Mouse (Mus musculus) NIH3T3 (cell line): ENCODE measurements around the gene Wdr60.

ENCODE experiments used
- DNase-seq: peaks from one replicate; pipeline ENCODE4 v3.0.0-alpha.2; 2012; ENCODE audit warnings: low read depth

Wdr60 gene

GRCm38 (mm10) chr12:116182376-116182775 is 80.4 kb downstream of the Wdr60 start:
- DNase-seq = peak; percentile 45

GRCm38 (mm10) chr12:116181436-116182050 is 81.3 kb downstream of the Wdr60 start:
- peak; percentile 70 for DNase-seq

- no peak for DNase-seq
Observed at GRCm38 (mm10) chr12:116176930-116177329, 85.9 kb downstream of the Wdr60 start.

GRCm38 (mm10) chr12:116169666-116170065 is 93.2 kb downstream of the Wdr60 start:
- DNase-seq = no peak

- DNase-seq = no peak
Observed at GRCm38 (mm10) chr12:116165368-116165767, 97.5 kb downstream of the Wdr60 start.

GRCm38 (mm10) chr12:116159695-116160094 is 103.1 kb downstream of the Wdr60 start:
- DNase-seq = no peak

- no peak for DNase-seq
Observed at GRCm38 (mm10) chr12:116159223-116159622, 103.6 kb downstream of the Wdr60 start.

GRCm38 (mm10) chr12:116156792-116157532 is 105.9 kb downstream of the Wdr60 start:
- no peak for DNase-seq
